Mouse (Mus musculus): ENCODE data around the gene Sox5. TPM values are rescaled to one million over a fixed set of nuclear protein-coding genes. Genes with fewer than 3 reads are reported as not detected.
A peak's percentile ranks its signal among the peaks of the same experiment; 100 is the strongest.

Gene Sox5
- polyA plus RNA-seq, 1 experiment, result 0.81 TPM

- no peak overlapping the region for H3K4me3 ChIP-seq (ENCODE audit: control insufficient read depth, insufficient read depth, low read length)
- 94% methylated on average over 2 of the region's 2 CpGs for whole genome bisulfite sequencing
- no peak for TF ChIP-seq CTCF (IDR thresholded peaks at IDR 0.05; ENCODE audit: borderline replicate concordance, control insufficient read depth, extremely low read depth, insufficient read depth, low read length, poor library complexity)
- TF ChIP-seq POLR2A (IDR thresholded peaks at IDR 0.05; ENCODE audit: control insufficient read depth, extremely low read depth, insufficient read depth, low read length, poor library complexity), result no peak
Measured at GRCm38 (mm10) chr6:144271326-144271725, 510.5 kb downstream of the Sox5 start.

GRCm38 (mm10) chr6:144270306-144270705, 511.5 kb downstream of the Sox5 start:
- peaks cover 12% of the 10 kb centered on the region for H3K4me1 ChIP-seq (replicated peaks; ENCODE audit: control insufficient read depth, insufficient read depth, low read length)
- no peak overlapping the region for H3K27ac ChIP-seq (ENCODE audit: control insufficient read depth, insufficient read depth, low read length)
- no peak overlapping the region for H3K4me3 ChIP-seq (ENCODE audit: control insufficient read depth, insufficient read depth, low read length)
- H3K27me3 ChIP-seq (ENCODE audit: control insufficient read depth, insufficient read depth, low read length), result no peaks in the 10 kb centered on the region
- TF ChIP-seq CTCF (IDR thresholded peaks at IDR 0.05; ENCODE audit: borderline replicate concordance, control insufficient read depth, extremely low read depth, insufficient read depth, low read length, poor library complexity) (no peak), POLR2A (IDR thresholded peaks at IDR 0.05; ENCODE audit: control insufficient read depth, extremely low read depth, insufficient read depth, low read length, poor library complexity) (no peak)
- no peak for DNase-seq
- no peaks in the 10 kb centered on the region for H3K36me3 ChIP-seq (ENCODE audit: control insufficient read depth, insufficient read depth, low read length)
- 17% methylated on average over 3 of the region's 3 CpGs for WGBS

More at GRCm38 (mm10) chr6:144271326-144271725, 510.5 kb downstream of the Sox5 start:
- DNase-seq, result peak; percentile 10
- Histone ChIP-seq H3K36me3 (ENCODE audit: control insufficient read depth, insufficient read depth, low read length) (no peaks in the 10 kb centered on the region), H3K27ac (ENCODE audit: control insufficient read depth, insufficient read depth, low read length) (no peak overlapping the region), H3K4me1 (replicated peaks; ENCODE audit: control insufficient read depth, insufficient read depth, low read length) (peaks cover 9% of the 10 kb centered on the region), H3K27me3 (ENCODE audit: control insufficient read depth, insufficient read depth, low read length) (no peaks in the 10 kb centered on the region)

GRCm38 (mm10) chr6:144269666-144270065, 512.1 kb downstream of the Sox5 start:
- peaks cover 14% of the 10 kb centered on the region for H3K4me1 ChIP-seq (replicated peaks; ENCODE audit: control insufficient read depth, insufficient read depth, low read length)
- no peak for DNase-seq
- no peak overlapping the region for H3K4me3 ChIP-seq (ENCODE audit: control insufficient read depth, insufficient read depth, low read length)
- TF ChIP-seq POLR2A (IDR thresholded peaks at IDR 0.05; ENCODE audit: control insufficient read depth, extremely low read depth, insufficient read depth, low read length, poor library complexity) (no peak), CTCF (IDR thresholded peaks at IDR 0.05; ENCODE audit: borderline replicate concordance, control insufficient read depth, extremely low read depth, insufficient read depth, low read length, poor library complexity) (no peak)
- no peak overlapping the region for H3K27ac ChIP-seq (ENCODE audit: control insufficient read depth, insufficient read depth, low read length)
- no peaks in the 10 kb centered on the region for H3K36me3 ChIP-seq (ENCODE audit: control insufficient read depth, insufficient read depth, low read length)
- no peaks in the 10 kb centered on the region for H3K27me3 ChIP-seq (ENCODE audit: control insufficient read depth, insufficient read depth, low read length)
- WGBS, result 2% methylated on average over 4 of the region's 4 CpGs

DNA sequence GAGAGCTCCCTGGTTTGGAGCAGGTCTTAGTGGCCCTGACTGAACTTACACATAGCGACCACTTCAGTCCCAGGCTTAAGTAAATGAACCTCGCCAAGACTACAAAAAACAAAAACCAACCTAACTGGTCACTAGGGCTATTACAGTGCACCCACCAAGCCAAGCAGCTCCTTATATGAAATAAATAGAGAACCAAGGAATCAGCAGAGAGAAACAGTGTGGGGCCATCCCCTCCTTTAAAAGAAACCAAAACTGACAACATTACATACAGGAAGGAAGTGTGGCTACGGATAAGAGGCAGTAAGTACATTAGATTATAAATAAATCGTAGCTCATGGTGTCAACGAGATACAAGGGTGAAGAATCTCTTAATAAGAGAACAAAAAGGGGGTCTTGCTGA, 516.0 kb downstream of the Sox5 start:
- no peak for DNase-seq
- WGBS, result 24% methylated on average over 5 of the region's 5 CpGs
- H3K4me1 ChIP-seq (replicated peaks; ENCODE audit: control insufficient read depth, insufficient read depth, low read length), result peaks cover 25% of the 10 kb centered on the region
- TF ChIP-seq POLR2A (IDR thresholded peaks at IDR 0.05; ENCODE audit: control insufficient read depth, extremely low read depth, insufficient read depth, low read length, poor library complexity) (no peak), CTCF (IDR thresholded peaks at IDR 0.05; ENCODE audit: borderline replicate concordance, control insufficient read depth, extremely low read depth, insufficient read depth, low read length, poor library complexity) (no peak)
- H3K36me3 ChIP-seq (ENCODE audit: control insufficient read depth, insufficient read depth, low read length), result no peaks in the 10 kb centered on the region
- no peak overlapping the region for H3K27ac ChIP-seq (ENCODE audit: control insufficient read depth, insufficient read depth, low read length)
- H3K4me3 ChIP-seq (ENCODE audit: control insufficient read depth, insufficient read depth, low read length), result no peak overlapping the region
- H3K27me3 ChIP-seq (ENCODE audit: control insufficient read depth, insufficient read depth, low read length), result no peaks in the 10 kb centered on the region

DNA sequence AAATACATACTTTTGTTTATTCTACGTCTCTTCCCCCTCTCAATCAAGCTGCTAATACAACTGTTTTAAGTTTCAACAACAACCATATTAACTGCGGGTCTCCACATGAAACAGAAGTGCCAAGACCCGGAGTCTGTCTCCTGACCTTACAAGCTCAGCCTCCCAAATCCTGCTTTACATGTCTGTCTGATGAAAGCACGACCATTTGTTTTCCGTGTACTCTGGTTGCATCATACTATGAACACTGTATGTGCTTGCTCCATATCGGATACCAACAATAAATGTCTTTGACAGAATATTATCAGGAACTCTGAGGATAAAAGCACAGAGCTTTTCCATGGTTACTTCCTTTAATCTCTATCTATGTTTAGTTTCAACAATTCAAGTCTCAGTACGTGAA, 516.8 kb downstream of the Sox5 start:
- Histone ChIP-seq H3K4me1 (replicated peaks; ENCODE audit: control insufficient read depth, insufficient read depth, low read length) (peaks cover 20% of the 10 kb centered on the region), H3K4me3 (ENCODE audit: control insufficient read depth, insufficient read depth, low read length) (no peak overlapping the region), H3K27me3 (ENCODE audit: control insufficient read depth, insufficient read depth, low read length) (no peaks in the 10 kb centered on the region), H3K27ac (ENCODE audit: control insufficient read depth, insufficient read depth, low read length) (no peak overlapping the region), H3K36me3 (ENCODE audit: control insufficient read depth, insufficient read depth, low read length) (no peaks in the 10 kb centered on the region)
- DNase-seq, result no peak
- TF ChIP-seq POLR2A (IDR thresholded peaks at IDR 0.05; ENCODE audit: control insufficient read depth, extremely low read depth, insufficient read depth, low read length, poor library complexity) (no peak), CTCF (IDR thresholded peaks at IDR 0.05; ENCODE audit: borderline replicate concordance, control insufficient read depth, extremely low read depth, insufficient read depth, low read length, poor library complexity) (no peak)
- WGBS, result 94% methylated on average over 7 of the region's 7 CpGs

GRCm38 (mm10) chr6:144264320-144264915, 517.4 kb downstream of the Sox5 start:
- no peak for DNase-seq
- Histone ChIP-seq H3K27ac (ENCODE audit: control insufficient read depth, insufficient read depth, low read length) (no peak overlapping the region), H3K4me3 (ENCODE audit: control insufficient read depth, insufficient read depth, low read length) (no peak overlapping the region), H3K4me1 (replicated peaks; ENCODE audit: control insufficient read depth, insufficient read depth, low read length) (peaks cover 18% of the 10 kb centered on the region), H3K27me3 (ENCODE audit: control insufficient read depth, insufficient read depth, low read length) (no peaks in the 10 kb centered on the region), H3K36me3 (ENCODE audit: control insufficient read depth, insufficient read depth, low read length) (no peaks in the 10 kb centered on the region)
- 86% methylated on average over 16 of the region's 16 CpGs for WGBS
- TF ChIP-seq POLR2A (IDR thresholded peaks at IDR 0.05; ENCODE audit: control insufficient read depth, extremely low read depth, insufficient read depth, low read length, poor library complexity), result no peak
- TF ChIP-seq CTCF (IDR thresholded peaks at IDR 0.05; ENCODE audit: borderline replicate concordance, control insufficient read depth, extremely low read depth, insufficient read depth, low read length, poor library complexity), result no peak

- H3K4me3 ChIP-seq (ENCODE audit: control insufficient read depth, insufficient read depth, low read length), result no peak overlapping the region
- H3K4me1 ChIP-seq (replicated peaks; ENCODE audit: control insufficient read depth, insufficient read depth, low read length), result no peaks in the 10 kb centered on the region
- WGBS, result 95% methylated on average over 8 of the region's 8 CpGs
- DNase-seq, result no peak
- TF ChIP-seq POLR2A (IDR thresholded peaks at IDR 0.05; ENCODE audit: control insufficient read depth, extremely low read depth, insufficient read depth, low read length, poor library complexity) (no peak), CTCF (IDR thresholded peaks at IDR 0.05; ENCODE audit: borderline replicate concordance, control insufficient read depth, extremely low read depth, insufficient read depth, low read length, poor library complexity) (no peak)
- H3K36me3 ChIP-seq (ENCODE audit: control insufficient read depth, insufficient read depth, low read length), result no peaks in the 10 kb centered on the region
- no peak overlapping the region for H3K27ac ChIP-seq (ENCODE audit: control insufficient read depth, insufficient read depth, low read length)
- H3K27me3 ChIP-seq (ENCODE audit: control insufficient read depth, insufficient read depth, low read length), result no peaks in the 10 kb centered on the region
Measured at GRCm38 (mm10) chr6:144256500-144256899, 525.3 kb downstream of the Sox5 start.
